Mouse (Mus musculus): ENCODE results near the gene Ipo7. TPM values are rescaled to one million over a fixed set of nuclear protein-coding genes. Genes with fewer than 3 reads are reported as not detected.

Ipo7 gene
- polyA plus RNA-seq, 1 experiment from 2014 or later, result 19.7 TPM

- Histone ChIP-seq H3K27ac (ENCODE audit: low read length) (peak overlapping the region; percentile 56; the same call in 1 of the 2 replicates), H3K27me3 (ENCODE audit: control insufficient read depth, insufficient read depth, low read length) (no peaks in the 10 kb centered on the region), H3K4me2 (replicated peaks; ENCODE audit: low read depth, low read length) (no peak overlapping the region), H3K4me1 (ENCODE audit: control insufficient read depth, insufficient read depth, low read length) (no peaks in the 10 kb centered on the region), H3K36me3 (ENCODE audit: control insufficient read depth, insufficient read depth, low read length) (peaks cover 5% of the 10 kb centered on the region; the same call in 1 of the 2 replicates), H3K9me3 (ENCODE audit: control insufficient read depth, low read depth, low read length) (no peaks in the 10 kb centered on the region), H3K9ac (replicated peaks; ENCODE audit: low read depth, low read length) (no peak overlapping the region), H3K4me3 (ENCODE audit: low read depth, low read length) (no peak overlapping the region)
- no peak for ATAC-seq (ENCODE audit: insufficient number of reproducible peaks, insufficient read depth, low FRiP score, low read depth)
- 37% methylated on average over 6 of the region's 6 CpGs for WGBS
Measured at GRCm38 (mm10) chr7:110100854-110101253, 82.8 kb downstream of the Ipo7 start.

- no peak for ATAC-seq (ENCODE audit: insufficient number of reproducible peaks, insufficient read depth, low FRiP score, low read depth)
- H3K27ac ChIP-seq (ENCODE audit: low read length), result peak overlapping the region; percentile 56; the same call in 1 of the 2 replicates
- no peak overlapping the region for H3K4me2 ChIP-seq (replicated peaks; ENCODE audit: low read depth, low read length)
- WGBS, result 72% methylated on average over 5 of the region's 5 CpGs
- no peaks in the 10 kb centered on the region for H3K9me3 ChIP-seq (ENCODE audit: control insufficient read depth, low read depth, low read length)
- H3K27me3 ChIP-seq (ENCODE audit: control insufficient read depth, insufficient read depth, low read length), result no peaks in the 10 kb centered on the region
- no peaks in the 10 kb centered on the region for H3K4me1 ChIP-seq (ENCODE audit: control insufficient read depth, insufficient read depth, low read length)
- H3K4me3 ChIP-seq (ENCODE audit: low read depth, low read length), result no peak overlapping the region
- H3K9ac ChIP-seq (replicated peaks; ENCODE audit: low read depth, low read length), result no peak overlapping the region
- H3K36me3 ChIP-seq (ENCODE audit: control insufficient read depth, insufficient read depth, low read length), result peaks cover 1% of the 10 kb centered on the region; the same call in 1 of the 2 replicates
Measured at GRCm38 (mm10) chr7:110101266-110101665, 83.2 kb downstream of the Ipo7 start.

- ATAC-seq (ENCODE audit: insufficient number of reproducible peaks, insufficient read depth, low FRiP score, low read depth), result no peak
- Histone ChIP-seq H3K27me3 (ENCODE audit: control insufficient read depth, insufficient read depth, low read length) (no peaks in the 10 kb centered on the region), H3K36me3 (ENCODE audit: control insufficient read depth, insufficient read depth, low read length) (no peaks in the 10 kb centered on the region), H3K4me3 (ENCODE audit: low read depth, low read length) (no peak overlapping the region), H3K27ac (ENCODE audit: low read length) (no peak overlapping the region), H3K9ac (replicated peaks; ENCODE audit: low read depth, low read length) (no peak overlapping the region), H3K4me1 (ENCODE audit: control insufficient read depth, insufficient read depth, low read length) (peaks cover 11% of the 10 kb centered on the region; the same call in 1 of the 2 replicates), H3K9me3 (ENCODE audit: control insufficient read depth, low read depth, low read length) (no peaks in the 10 kb centered on the region), H3K4me2 (replicated peaks; ENCODE audit: low read depth, low read length) (no peak overlapping the region)
- WGBS, result 86% methylated on average over 5 of the region's 5 CpGs
Measured at GRCm38 (mm10) chr7:110105041-110105440, 87.0 kb downstream of the Ipo7 start.

Other genes with a start within 250 kb of the Ipo7 start
- 0.94 and 1.4 TPM in 2 replicates for gene Nrip3, start 236.2 kb upstream of the Ipo7 start, polyA plus RNA-seq (2014; fragmentation: Nextera tagmentation; extraction: Ambion mirVana)
- 1.9 and 2.2 TPM in 2 replicates for gene Scube2, start 152.6 kb upstream of the Ipo7 start, polyA plus RNA-seq (2014; fragmentation: Nextera tagmentation; extraction: Ambion mirVana)
- 51.3 and 52.4 TPM in 2 replicates for gene Dennd5a, start 57.8 kb upstream of the Ipo7 start, polyA plus RNA-seq (2014; fragmentation: Nextera tagmentation; extraction: Ambion mirVana)
- 70.8 and 75.7 TPM in 2 replicates for gene Tmem41b, start 31.3 kb upstream of the Ipo7 start, polyA plus RNA-seq (2014; fragmentation: Nextera tagmentation; extraction: Ambion mirVana)
- 15.2 and 18.2 TPM in 2 replicates for gene Zfp143, start 42.9 kb downstream of the Ipo7 start, polyA plus RNA-seq (2014; fragmentation: Nextera tagmentation; extraction: Ambion mirVana)
- 38.7 and 41.2 TPM in 2 replicates for gene Wee1, start 103.8 kb downstream of the Ipo7 start, polyA plus RNA-seq (2014; fragmentation: Nextera tagmentation; extraction: Ambion mirVana)
- gene Swap70, start 203.4 kb downstream of the Ipo7 start, polyA plus RNA-seq (2014; fragmentation: Nextera tagmentation; extraction: Ambion mirVana), result 25.2 and 26.9 TPM in 2 replicates

All from stomach, embryonic 14.5 days (tissue).